Mouse (Mus musculus): Measurements from ENCODE around the gene Hmgn5. TPM values are rescaled to one million over a fixed set of nuclear protein-coding genes. Genes with fewer than 3 reads are reported as not detected.

Gene Hmgn5
- polyA plus RNA-seq, 1 experiment: 1.2 TPM

DNA sequence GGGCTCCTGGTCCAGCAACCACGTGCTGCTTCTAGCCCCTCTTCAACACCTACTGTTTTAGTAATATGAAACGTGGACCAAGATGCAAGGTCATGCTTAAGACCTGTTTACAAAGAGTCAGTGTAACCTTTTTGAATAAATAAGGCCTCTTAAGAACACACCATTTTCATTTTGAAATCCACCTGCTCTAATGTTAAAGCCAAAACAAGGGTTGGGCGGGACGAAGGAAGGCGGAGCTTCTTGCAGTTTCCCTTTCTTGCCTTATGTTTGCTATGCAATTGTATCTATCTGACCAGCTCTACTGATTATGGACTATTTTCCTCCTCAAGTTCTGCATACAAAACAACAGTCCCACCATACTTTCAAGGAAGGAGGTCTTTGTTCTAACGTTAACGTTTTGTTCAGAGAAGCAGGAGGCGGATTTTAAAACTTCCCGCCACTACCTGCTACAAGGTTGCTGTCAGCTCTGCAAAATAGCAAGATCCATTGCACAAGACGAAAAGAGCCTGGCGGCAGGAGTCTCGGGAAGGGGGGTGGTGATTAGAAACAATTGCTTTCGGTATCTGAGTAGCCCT, 1.5 kb downstream of the Hmgn5 start:
- no peak for TF ChIP-seq CTCF (IDR thresholded peaks at IDR 0.05; ENCODE audit: control insufficient read depth, insufficient read depth, insufficient replicate concordance, low read depth, low read length)
- TF ChIP-seq POLR2A (IDR thresholded peaks at IDR 0.05; ENCODE audit: control insufficient read depth, low read depth, low read length): no peak
- Histone ChIP-seq H3K27ac (ENCODE audit: control insufficient read depth, insufficient read depth, low read depth, low read length) (no peak overlapping the region), H3K36me3 (ENCODE audit: control insufficient read depth, insufficient read depth, low read length) (no peaks in the 10 kb centered on the region), H3K4me3 (ENCODE audit: control insufficient read depth, low read depth, low read length) (peak overlapping the region; percentile 42), H3K27me3 (ENCODE audit: control insufficient read depth, insufficient read depth, low read length) (no peaks in the 10 kb centered on the region), H3K4me1 (ENCODE audit: control insufficient read depth, insufficient read depth, low read length) (peaks cover 2% of the 10 kb centered on the region; the same call in 1 of the 2 replicates)

DNA sequence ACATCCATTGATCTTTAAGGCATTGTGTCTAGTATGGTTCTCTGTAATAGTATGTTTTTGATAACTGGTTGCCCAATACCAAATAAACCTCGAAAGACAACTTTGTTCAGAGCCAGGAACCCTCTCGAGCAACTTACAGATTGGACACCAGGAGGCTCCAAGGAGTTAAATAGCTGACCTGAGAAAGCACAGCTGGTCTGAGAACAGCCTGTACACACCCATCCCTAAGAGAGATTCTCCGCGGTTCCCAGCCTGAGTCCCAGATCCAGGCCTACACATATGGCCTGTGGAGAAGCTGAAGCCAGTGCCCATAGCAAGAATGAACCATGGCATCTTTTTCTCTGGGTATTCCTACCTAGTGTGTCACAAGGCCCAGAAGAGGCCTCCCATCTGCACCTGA, 11.9 kb downstream of the Hmgn5 start:
- H3K4me3 ChIP-seq (ENCODE audit: control insufficient read depth, low read depth, low read length): no peak overlapping the region
- no peaks in the 10 kb centered on the region for H3K27me3 ChIP-seq (ENCODE audit: control insufficient read depth, insufficient read depth, low read length)
- no peaks in the 10 kb centered on the region for H3K4me1 ChIP-seq (ENCODE audit: control insufficient read depth, insufficient read depth, low read length)
- H3K27ac ChIP-seq (ENCODE audit: control insufficient read depth, insufficient read depth, low read depth, low read length): no peak overlapping the region
- TF ChIP-seq POLR2A (IDR thresholded peaks at IDR 0.05; ENCODE audit: control insufficient read depth, low read depth, low read length): no peak
- TF ChIP-seq CTCF (IDR thresholded peaks at IDR 0.05; ENCODE audit: control insufficient read depth, insufficient read depth, insufficient replicate concordance, low read depth, low read length): no peak
- H3K36me3 ChIP-seq (ENCODE audit: control insufficient read depth, insufficient read depth, low read length): no peaks in the 10 kb centered on the region

Other genes with a start within 250 kb of the Hmgn5 start
- 1.1 and 1.4 TPM in 2 replicates for gene Brwd3, start 179.0 kb downstream of the Hmgn5 start, polyA plus RNA-seq (2012; rRNA removed)
- 2.1 and 3.1 TPM in 2 replicates for gene Sh3bgrl, start 82.0 kb upstream of the Hmgn5 start, polyA plus RNA-seq (2012; rRNA removed)
- not detected in 2 replicates for gene Gm6377, start 183.4 kb upstream of the Hmgn5 start, polyA plus RNA-seq (2012; rRNA removed)